Mouse (Mus musculus): ENCODE measurements around the gene 2700097O09Rik. TPM values are rescaled to one million over a fixed set of nuclear protein-coding genes. Genes with fewer than 3 reads are reported as not detected.
"Not testable (repeated sequence)": the region's sequence is repeated elsewhere in the genome, so short reads cannot be mapped to it uniquely, and the experiment has no call there.

2700097O09Rik gene
- total RNA-seq, 2 experiments from 2014 or later: 2.5 to 8.8 TPM

DNA sequence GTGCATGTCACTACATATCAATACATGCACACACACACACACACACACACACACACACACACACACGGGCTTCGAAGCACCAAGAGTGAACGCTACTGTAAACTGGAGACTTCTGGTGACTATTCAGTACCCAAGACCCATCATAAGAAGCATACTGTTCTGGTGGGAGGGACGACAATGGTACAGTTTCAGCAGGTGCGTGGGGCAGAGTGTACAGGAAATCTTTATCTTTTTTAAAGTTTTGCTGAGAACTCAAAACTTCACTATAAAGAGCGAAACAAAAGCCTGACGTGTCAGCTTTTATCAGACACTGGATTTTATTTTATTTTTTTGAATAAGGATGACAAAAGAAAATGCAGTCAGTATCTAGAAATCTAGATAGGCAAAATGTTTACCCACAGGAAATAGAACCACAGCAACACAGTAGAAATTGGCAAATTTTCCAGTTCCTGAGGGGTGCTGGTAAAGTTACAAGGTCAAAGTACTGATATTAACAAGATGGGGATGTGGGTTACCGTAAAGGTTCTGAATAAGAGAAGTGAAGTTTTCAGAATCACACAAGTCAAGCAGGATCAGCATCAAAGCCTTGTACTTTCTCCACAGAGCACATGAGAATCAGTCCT is 30.1 kb downstream of the 2700097O09Rik start:
- 0 out of 2 replicates have a peak, but pooled peaks have one; percentile 38 for ATAC-seq (ENCODE audit: poor library complexity, severe bottlenecking)

DNA sequence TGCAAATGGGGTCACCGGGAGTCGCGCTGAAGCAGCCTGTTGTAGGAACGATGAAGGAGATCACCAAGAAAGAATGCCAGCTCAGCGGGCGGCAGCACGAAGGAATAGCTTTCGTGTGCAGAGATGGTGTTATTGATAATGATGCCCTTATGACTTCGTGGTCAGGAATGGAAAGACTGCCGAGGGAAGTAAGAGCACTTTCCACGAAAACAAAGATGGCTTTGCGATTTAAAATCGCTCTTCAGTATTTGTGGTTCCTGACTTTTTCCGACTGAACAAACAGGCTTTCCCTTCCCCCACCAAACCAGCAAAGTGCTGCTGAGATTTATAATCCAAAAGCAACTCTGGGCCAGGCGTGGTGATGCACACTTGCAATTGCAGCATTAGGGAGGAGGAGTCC is 38.9 kb downstream of the 2700097O09Rik start:
- no peak for ATAC-seq (ENCODE audit: poor library complexity, severe bottlenecking)

DNA sequence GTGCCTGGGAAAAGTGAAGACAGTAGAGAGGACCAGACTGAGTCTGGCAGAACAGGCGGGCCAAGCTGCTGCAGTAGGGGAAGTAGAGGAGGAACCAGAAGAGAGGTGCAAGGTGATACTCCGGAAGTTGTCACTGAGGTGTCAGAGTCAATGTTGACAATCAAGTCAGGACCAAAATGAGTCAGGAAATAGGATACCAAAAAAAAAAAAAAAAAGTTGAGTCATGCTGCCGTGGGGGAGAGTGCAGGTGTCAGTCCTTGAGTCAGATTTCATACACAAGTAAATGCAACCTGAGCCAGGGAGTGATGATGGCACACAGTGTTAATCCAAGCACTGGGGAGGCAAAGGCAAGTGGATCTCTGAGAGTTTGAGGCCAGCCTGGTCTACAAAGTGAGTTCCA is 52.8 kb downstream of the 2700097O09Rik start:
- peak; percentile 77 for ATAC-seq (ENCODE audit: poor library complexity, severe bottlenecking)

DNA sequence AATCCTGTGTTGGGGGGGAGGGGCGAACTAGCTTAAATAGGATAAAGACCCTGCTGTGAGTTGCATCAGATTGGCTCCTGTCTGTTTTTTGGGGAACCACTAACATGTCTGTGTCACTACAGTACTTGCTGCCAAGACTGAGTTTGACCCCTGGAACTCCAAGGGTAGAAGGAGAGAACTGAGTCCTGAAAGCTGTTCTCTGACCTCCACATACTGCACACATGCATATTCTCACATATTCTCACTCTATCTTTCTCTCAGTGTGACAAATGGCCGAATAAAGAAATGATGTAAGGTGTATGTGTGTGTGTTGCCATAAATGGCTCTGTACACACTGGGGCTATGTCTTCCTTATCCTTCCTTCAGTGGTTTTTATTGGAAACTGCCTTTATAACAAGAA is 56.6 kb downstream of the 2700097O09Rik start:
- no peak for ATAC-seq (ENCODE audit: poor library complexity, severe bottlenecking)

DNA sequence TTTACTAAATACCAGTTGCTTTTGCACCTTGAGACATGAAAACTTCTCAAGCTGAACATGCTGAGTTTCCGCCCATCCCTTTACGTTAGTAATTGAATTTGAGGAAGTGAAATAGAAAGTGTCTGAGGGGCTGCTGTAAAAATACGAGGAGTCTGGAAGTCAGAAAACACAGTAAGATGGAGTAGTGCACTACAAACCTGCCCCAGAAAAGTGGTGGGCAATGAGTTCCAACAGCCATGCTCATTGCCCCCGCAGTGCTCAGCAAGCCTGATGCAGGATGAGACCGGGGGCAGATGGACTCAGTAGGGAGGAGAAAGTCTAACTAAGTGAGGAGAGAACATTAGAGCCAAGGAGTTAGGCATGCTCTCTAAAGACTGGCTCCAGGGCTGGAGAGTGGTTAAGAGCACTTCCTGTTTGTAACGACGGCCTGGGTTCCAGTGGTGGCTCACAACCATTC is 60.5 kb downstream of the 2700097O09Rik start:
- peak; percentile 92 for ATAC-seq (ENCODE audit: poor library complexity, severe bottlenecking)

DNA sequence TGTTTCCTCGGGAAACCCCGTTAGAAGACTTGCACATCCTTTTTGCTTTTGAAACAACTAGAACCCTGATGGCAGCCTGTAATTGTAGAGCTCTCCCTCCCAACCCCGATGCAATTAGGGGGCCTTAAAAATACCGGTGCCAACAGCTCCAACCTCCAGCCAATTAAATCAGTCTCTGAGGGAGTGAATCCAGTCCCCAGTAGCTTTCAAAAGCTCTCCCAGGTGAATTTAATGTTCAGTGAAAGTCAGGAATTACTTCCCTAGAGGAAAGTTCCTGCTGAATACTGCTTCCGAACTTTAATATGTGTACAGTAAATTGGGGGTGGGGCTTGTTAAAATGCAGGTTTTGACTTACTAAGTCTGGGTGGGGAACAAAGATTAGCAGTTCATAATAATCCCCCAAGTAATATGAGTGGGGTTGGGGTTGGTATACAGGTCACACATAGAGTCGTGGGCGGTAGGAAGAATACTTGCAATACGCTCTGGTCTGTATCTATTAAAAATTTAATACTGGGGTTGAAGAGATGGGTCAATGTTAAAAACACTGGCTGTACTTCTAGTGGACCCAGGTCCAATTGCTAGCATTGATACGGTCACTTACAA is 62.7 kb downstream of the 2700097O09Rik start:
- no peak for ATAC-seq (ENCODE audit: poor library complexity, severe bottlenecking)

DNA sequence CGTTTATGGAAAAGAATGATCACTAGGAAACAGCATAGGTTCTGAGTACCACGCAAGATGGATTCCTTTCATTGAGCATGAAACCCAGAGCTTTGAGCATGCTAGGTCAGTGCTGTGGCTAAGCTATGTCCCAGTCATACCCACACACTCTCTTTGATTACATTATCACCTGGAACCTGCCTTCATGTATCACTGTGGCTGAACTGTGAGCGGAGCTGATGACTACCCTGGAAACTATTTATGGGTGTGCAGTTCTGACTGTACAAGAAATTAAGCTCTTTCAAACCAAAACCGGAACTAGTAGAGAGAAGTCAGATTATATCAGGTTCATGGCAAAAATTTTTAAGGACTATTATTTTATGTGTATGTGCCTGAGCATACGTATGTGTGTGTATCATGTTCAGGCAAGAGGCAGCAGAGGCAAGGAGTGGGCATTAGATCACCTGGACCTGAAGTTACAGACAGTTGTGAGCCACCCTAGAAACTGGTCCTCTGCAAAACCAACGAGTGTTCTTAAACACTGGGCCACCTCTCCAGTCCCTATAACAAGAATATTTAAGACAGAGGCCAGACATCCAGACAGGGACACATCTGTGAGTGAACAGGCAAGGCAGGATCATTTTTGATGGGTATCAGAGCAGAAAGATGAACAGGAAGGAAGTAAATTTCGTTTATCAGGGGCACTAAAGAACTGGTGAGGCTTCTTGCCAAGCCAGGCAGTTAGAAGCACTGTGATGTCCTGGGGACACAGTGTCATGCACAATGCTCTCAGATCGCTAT is 63.4 kb downstream of the 2700097O09Rik start:
- peak; percentile 50 for ATAC-seq (ENCODE audit: poor library complexity, severe bottlenecking)

DNA sequence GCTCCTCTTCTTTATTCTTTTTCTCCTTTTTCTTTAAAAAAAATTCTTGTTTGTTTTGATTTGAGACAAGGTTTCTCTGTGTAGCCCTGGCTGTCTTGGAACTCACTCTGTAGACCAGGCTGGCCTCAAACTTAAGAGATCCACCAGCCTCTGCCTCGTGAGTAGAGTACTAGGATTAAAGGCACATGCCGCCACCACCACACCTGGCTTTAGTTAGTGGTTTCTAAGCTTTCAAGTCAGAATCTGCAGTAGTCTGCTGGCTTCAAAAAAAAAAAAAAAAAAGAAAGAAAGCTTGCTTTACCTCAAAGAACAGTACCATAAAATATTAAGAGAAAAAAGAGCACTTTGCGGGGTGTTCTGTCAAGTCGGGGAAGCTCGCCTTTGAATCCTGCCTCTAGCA is 64.5 kb downstream of the 2700097O09Rik start:
- ATAC-seq (ENCODE audit: poor library complexity, severe bottlenecking): no peak

DNA sequence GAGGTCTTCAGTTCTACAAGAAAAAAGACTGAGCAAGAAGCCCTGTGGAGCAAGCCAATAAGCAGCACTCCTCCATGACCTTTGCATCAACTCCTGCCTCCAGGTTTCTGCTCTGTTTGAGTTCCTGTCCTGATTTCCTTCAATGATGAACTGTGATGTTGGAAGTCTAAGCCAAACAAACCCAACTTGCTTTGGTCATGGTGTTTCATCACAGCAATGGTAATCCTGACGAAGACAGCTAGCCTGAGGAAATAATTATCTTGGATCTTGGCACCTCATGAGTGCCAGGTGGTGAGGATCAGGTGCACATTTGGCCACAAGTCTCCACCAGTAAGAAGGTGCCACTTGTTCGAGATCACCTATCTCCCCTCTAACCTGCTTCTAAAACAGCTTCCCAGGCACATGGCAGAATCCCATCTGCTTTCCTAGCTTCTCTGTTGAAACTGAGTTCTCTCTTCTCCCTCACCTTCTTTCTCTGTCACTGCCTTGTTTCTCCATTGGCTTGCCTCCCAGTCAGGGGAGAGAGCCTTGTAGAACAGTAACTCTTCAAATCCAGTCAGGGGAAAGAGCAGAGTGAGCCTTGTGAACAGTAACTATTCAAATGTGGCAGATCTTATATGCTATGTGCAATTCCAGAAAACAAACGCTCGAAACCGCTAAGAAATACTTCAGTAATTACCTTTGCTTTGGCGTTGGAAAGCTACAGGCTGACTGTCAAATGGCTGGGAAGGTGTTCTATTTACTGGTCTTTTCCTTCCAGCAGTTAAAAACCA is 66.1 kb downstream of the 2700097O09Rik start, which contains the start of gene Baz1a:
Gene Baz1a (minus strand): TSS at position 723 of the 773 bp plus-strand sequence.
- ATAC-seq (ENCODE audit: poor library complexity, severe bottlenecking): no peak

DNA sequence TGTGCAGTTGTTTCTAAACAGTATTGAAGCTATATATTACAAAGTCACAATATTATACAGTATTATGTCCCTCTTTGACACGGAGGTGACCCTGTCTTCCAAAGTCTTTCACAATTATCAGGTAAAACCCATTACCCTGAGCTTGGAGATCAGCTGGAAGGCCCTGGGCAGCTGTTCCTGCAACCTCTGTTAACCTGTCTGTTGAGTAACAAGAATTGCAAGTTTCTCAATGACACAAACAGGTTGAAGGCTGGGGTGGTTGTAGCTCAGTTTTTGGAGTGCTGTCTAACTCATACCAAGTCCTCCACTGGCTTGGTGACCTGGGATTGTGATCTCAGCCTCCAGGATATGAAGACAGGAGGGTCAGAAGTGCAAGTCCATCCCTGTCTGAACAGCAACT is 66.9 kb downstream of the 2700097O09Rik start:
- ATAC-seq (ENCODE audit: poor library complexity, severe bottlenecking): no peak

DNA sequence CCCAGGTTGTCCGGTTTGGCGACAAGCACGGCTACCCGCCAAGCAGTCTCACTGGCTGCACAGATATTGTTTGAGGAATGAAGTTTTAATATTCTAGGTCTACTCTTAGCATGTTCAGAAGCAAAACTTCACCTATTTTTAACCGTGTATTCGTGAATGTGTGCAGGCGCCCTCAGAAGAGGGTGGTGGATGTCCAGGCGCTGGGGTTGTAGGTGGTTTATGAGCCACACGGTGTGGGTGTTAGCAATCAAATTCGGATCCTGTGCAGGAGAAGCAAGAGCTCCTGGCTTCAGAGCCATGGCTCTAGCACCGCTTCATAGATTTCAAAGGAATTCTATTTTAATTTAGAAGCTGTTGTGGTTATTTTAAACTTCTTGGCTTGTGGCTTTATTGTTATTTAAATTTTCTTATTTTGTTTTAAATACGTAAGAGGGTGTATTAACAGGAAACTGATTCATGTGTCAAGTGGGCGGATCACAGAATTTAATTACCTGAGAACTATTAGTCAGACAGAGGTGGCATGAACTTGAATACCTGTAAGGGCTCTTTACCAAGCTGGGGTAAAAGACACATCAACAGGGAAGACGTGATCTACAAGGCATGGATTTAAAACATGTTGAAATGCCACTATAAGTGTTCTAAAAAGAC is 72.4 kb downstream of the 2700097O09Rik start:
- ATAC-seq (ENCODE audit: poor library complexity, severe bottlenecking): no peak

DNA sequence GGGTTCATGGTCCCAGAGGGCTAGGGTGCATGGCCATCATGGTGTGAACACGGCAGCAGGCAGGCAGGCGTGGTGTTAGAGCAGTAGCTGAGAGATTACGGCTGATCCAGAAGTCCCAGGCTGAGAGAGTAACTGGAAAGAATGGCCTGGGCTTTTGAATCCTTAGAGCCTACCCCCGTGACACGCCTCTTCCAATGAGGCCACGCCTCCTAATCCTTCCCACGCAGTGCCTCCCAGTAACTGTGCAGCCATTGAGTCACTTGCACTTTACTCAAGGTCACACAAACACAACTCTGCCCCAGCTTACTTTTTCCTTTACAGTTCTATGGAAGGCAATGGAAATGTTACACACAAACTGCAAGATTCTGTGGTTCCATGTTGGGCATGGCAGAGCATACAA is 73.8 kb downstream of the 2700097O09Rik start:
- no peak for ATAC-seq (ENCODE audit: poor library complexity, severe bottlenecking)

DNA sequence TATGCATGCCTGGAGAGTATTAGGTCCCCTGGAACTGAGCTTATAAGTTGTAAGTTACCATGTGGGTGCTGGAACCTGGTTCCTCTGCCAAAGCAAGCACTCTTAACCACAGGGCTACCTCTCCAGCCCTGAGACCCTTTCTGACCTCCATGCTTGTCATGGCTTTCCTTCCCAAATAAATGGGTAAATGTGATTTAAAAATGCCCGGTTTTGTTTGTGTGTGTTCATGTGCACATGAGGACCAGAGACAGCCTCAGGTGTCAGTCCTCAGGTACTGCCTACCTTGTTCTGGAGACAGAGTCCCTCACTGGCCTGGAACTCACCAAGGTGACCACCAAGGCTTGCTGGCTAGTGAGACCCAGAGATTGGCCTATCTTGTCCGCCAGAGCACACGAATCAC is 75.5 kb downstream of the 2700097O09Rik start:
- ATAC-seq (ENCODE audit: poor library complexity, severe bottlenecking): no peak

DNA sequence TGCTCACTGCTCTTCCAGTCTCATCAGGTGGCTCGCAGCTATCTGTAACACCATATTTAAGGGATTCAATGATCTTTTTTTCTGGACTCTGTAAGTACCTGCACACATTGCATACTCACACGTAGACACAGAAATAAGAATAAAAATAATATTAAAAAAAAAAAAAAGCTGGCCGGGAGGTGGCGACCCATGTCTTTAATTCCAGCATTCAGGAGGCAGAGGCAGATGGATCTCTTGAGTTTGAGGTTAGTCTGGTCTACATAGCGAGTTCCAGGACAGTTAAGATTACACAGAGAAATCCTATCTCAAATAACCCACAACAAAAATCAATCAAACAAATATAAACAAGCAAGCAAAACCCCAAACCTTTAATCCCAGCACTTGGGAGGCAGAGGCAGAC is 76.1 kb downstream of the 2700097O09Rik start:
- ATAC-seq (ENCODE audit: poor library complexity, severe bottlenecking): no peak

DNA sequence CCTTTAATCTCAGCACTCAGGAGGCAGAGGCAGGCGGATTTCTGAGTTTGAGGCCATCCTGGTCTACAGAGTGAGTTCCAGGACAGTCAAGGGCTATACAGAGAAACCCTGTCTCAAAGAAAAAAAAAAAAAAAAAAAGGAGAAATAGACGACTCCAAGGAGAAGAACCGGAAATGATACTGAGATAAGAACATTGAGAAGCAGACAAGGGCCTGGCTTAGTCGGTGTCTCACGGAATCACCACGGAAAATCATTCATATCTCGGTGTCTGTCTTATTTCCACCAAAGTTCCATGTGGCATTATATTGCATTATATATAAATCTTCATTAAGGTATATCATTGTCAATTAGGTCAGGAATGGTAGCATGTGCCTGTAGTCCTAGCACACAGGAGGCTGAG is 77.4 kb downstream of the 2700097O09Rik start:
- ATAC-seq (ENCODE audit: poor library complexity, severe bottlenecking): not testable (repeated sequence)

DNA sequence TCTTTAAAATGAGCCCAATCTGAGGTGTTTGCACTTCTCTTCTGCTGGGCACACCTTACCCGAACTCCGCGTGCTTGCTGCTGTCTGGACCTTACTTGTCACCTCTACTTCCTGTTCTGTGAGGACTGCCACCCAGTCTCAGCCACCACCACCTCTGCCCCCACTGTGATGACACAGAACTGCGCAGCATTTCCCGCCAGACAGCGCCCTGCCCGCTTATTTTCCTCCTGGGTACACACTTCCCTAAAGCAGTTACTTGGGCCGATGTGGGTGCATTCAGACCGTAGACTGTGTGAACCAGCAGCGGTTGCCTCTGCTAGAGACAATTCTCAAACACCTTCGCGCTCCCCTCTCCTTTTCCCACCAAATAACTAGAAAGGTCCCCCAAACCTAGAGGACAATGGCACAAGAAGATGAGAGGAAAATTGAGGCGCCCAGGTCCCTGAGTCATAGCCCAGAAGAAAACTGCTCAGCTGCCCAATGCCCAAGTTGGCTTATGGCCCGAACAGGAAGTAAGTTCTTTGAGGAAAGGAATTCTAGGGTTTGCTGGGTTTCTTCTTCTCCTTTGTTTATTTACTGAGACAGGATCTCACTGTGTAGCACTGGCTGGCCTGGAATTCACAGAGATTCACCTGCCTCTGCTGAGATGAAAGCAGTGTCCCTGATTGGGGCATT is 80.8 kb downstream of the 2700097O09Rik start:
- ATAC-seq (ENCODE audit: poor library complexity, severe bottlenecking): peak; percentile 98

DNA sequence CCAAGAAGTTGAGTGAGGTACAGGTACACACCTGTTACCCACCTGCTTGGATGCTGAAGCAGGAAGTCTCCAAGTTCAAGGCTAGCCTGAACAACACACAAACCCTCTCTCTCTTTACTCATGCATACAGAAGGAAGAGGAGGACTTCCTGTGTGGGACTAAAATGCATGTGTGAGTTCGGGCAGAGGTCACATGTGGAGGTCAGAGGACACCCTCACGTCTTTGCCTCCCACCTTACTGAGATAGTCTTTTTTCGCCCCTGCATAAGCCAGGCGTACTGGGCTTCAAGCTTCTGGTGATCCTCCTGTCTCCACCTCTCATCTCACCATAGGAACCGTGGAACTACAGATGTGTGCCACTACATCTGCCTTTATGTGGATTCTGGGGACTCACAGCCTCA is 81.5 kb downstream of the 2700097O09Rik start:
- 0 out of 2 replicates have a peak, but pooled peaks have one; percentile 13 for ATAC-seq (ENCODE audit: poor library complexity, severe bottlenecking)

DNA sequence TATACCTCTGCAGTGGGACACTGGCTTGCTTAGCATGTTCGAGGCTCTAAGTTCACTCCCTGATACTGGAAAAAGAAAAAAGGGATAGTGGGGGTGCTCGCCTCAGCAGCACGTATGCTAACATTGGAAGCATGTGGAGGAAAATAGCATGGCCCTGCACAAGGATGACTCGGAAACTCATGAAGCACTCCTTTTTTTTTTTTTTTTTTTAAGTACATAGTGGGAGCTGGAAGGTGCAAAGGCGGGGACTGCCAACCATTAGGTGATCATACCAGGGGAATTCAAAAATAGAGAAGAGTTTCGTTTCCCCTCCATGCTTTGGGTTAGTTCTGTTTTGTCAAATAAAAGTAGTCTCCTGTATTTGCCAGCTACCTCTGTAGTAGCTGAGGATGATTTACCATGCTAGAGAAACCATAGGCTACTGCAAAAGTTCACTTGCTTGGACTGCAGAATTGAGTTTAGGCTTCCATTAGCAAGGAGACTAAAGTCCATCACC is 82.9 kb downstream of the 2700097O09Rik start:
- ATAC-seq (ENCODE audit: poor library complexity, severe bottlenecking): no peak

DNA sequence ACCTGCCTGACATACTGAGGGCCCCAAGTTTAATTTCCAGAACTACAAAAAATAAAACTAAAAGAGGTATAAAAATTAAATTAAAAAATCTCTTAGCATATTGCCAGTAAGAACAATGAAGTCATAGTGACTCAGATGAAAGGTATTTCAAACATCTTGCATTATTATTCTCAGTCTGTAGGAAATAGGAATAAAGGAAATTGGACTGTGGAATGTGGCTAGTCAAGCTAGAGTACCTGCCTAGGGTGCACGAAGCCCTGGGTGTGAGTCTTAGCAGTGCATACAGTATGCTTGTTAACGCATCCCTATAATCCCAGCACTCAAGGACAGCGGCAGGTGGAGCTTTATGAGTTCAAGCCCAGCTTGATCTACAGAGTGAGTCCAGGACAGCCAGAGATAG is 83.9 kb downstream of the 2700097O09Rik start:
- ATAC-seq (ENCODE audit: poor library complexity, severe bottlenecking): no peak

All from megakaryocyte, adult 5-6 weeks (primary cell).